Mouse (Mus musculus) embryonic facial prominence, embryonic 12.5 days (tissue): Measurements from ENCODE around the gene Fut11. TPM values are rescaled to one million over a fixed set of nuclear protein-coding genes. Genes with fewer than 3 reads are reported as not detected.

Experiments
- ATAC-seq: fragments of 200-750 bp; cut with Nextera tagmentation; 2 replicates; pipeline ENCODE4 v1.8.0; 2017; ENCODE audit not compliant: insufficient number of reproducible peaks, insufficient read depth, low FRiP score, low TSS enrichment
- H3K27ac ChIP-seq: fragments of 300-500 bp; sonication (generic); 2 replicates; pipeline ENCODE4 v1.5.1; 2016; ENCODE audit warnings: mild to moderate bottlenecking
- H3K27me3 ChIP-seq: fragments of 300-500 bp; sonication (generic); 2 replicates; pipeline ENCODE4 v1.6.1; 2016; ENCODE audit warnings: mild to moderate bottlenecking, moderate library complexity
- H3K36me3 ChIP-seq: fragments of 300-500 bp; sonication (generic); 2 replicates; pipeline ENCODE4 v1.6.1; 2016; ENCODE audit warnings: mild to moderate bottlenecking
- H3K4me1 ChIP-seq: fragments of 300-500 bp; sonication (generic); 2 replicates; pipeline ENCODE4 v1.6.1; 2016
- H3K4me2 ChIP-seq: fragments of 300-500 bp; sonication (generic); replicated peaks from 2 replicates; pipeline ENCODE4 v1.6.1; 2016; ENCODE audit warnings: mild to moderate bottlenecking, moderate library complexity
- H3K4me3 ChIP-seq: fragments of 300-500 bp; sonication (generic); 2 replicates; pipeline ENCODE4 v1.5.1; 2016; ENCODE audit warnings: mild to moderate bottlenecking
- H3K9ac ChIP-seq: fragments of 300-500 bp; sonication (generic); 2 replicates; pipeline ENCODE4 v1.6.1; 2016; ENCODE audit warnings: mild to moderate bottlenecking, moderate library complexity
- H3K9me3 ChIP-seq: fragments of 300-500 bp; sonication (generic); 2 replicates; pipeline ENCODE4 v1.6.1; 2016; ENCODE audit warnings: mild to moderate bottlenecking, moderate library complexity
- WGBS: fragments of 180-500 bp; shearing (Covaris S2); methylation state at CpG from one replicate; pipeline ENCODE4 v1.1.7; 2016; 5-methylcytosine and 5-hydroxymethylcytosine counted together
- polyA plus RNA-seq: library from polyadenylated mRNA; unstranded; fragments of >200 nt; fragmentation: Nextera tagmentation; extraction: Ambion mirVana; gene quantifications from 2 replicates; pipeline ENCODE4 v1.2.1, GENCODE M21; 2016

Fut11 gene
- polyA plus RNA-seq, 1 experiment from 2014 or later, result 29.3 TPM

DNA sequence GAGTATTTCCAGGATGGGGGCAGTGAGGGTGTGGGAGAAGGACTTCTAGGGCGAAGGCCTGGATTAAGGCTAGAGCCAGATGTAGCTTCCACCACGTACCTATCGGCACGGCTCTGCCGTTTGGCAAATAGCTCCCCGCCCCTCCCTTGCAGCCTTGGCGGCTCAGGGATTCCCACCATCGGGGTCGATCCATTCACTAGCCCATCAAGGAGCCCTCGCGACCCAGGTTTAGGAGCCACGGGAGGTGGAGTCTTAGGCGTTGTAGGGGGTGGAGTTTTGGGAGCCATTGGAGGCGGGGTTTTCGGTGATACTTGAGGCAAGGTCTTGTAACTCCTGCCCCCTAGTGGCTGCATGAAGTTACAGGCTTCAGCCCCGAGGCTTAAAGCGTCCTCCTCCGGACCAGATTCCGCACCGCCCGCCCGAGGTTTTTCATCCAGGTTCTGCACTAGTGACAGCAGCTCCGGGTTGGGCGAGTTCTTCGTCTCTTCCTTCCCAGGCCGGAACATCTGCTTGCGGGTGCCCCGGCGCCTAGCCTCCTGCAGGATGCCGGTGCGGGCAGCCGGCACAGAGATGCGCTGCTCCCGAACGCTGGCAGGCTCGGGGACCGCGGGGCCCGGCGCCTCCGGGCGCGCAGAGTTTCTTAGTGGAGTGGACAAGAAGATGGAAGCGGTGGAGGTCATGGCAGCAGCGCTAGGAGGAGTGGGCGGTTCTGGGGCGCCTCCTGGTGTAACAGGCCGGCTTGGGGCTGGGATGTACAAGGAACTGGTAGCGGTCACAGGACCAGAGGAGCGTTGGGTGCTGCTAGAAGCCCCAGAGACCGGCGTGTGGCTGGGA is 33.7 kb upstream of the Fut11 start:
- Histone ChIP-seq H3K27me3 (no peaks in the 10 kb centered on the region), H3K9me3 (no peaks in the 10 kb centered on the region), H3K9ac (peak overlapping the region; percentile 74), H3K4me1 (peaks cover 10% of the 10 kb centered on the region), H3K4me3 (peak overlapping the region; percentile 55), H3K4me2 (peak overlapping the region; percentile 71), H3K27ac (peak overlapping the region; percentile 87), H3K36me3 (no peaks in the 10 kb centered on the region)
- ATAC-seq, result peak; percentile 69
- under 1% methylated on average over 52 of the region's 52 CpGs for WGBS

DNA sequence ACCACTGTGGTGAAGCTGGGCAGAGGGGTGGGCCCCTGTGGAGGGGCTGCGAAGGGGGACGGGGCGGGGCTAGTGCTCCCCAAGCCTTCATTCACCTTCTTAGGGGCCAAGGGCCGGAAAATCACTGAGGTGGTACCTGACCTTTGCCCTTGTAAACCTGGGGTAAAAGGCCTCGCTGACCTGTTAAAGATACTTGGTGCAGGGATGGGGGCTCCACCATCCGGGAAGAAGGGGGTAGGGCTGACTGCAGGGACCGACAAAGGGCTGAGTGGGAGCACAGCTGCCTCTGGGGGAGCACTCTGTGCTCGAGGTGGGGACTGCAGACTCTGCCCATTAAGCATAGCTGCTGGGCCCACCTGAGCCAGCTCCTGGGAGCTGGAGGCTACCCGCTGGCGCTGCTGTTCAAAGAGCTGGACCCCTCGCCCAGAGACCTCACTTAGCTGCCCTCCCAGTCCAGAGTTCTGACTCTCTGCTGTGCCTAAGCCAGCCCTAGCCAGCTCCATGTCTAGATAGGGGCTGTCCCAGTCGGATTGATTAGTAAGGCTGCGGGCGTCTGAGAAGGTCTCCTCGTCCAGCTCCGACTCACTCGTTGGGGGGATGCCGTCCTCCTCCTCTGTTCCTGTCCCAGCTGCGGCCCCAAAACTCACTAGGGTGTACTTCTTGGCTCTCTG is 33.0 kb upstream of the Fut11 start:
- Histone ChIP-seq H3K27me3 (0 out of 2 replicates have a peak, but pooled peaks cover 2% of the 10 kb centered on the region), H3K36me3 (no peaks in the 10 kb centered on the region), H3K27ac (peak overlapping the region; percentile 87), H3K9ac (peak overlapping the region; percentile 74), H3K4me1 (peaks cover 10% of the 10 kb centered on the region), H3K4me3 (peak overlapping the region; percentile 55), H3K9me3 (no peaks in the 10 kb centered on the region), H3K4me2 (peak overlapping the region; percentile 71)
- WGBS, result 12% methylated on average over 19 of the region's 19 CpGs
- ATAC-seq, result peak; percentile 57

DNA sequence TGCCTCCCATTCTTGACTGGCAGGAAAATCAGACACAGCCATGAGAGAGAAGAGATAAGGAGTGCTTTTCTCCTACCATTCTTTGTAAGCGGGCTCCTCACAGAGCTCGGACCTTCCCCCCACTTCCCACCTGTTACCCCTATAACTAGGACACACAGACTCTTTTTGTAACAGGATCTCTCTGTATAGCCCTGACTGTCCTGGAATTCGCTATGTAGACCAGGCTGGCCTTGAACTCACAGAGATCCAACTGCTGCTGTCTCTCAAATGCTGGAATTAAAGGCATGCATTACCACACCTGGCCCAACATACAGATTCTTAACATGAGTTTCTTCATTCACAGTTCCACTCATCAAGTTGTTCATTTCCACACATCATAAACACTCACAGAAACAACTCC is 32.0 kb upstream of the Fut11 start:
- H3K27me3 ChIP-seq, result 0 out of 2 replicates have a peak, but pooled peaks cover 3% of the 10 kb centered on the region
- H3K4me3 ChIP-seq, result 0 out of 2 replicates have a peak overlapping the region, but pooled peaks have one; percentile 0
- no peak for ATAC-seq
- H3K4me2 ChIP-seq, result peak overlapping the region; percentile 71; the same call in 1 of the 2 replicates
- no peaks in the 10 kb centered on the region for H3K36me3 ChIP-seq
- WGBS, result 82% methylated on average over 3 of the region's 3 CpGs
- H3K9ac ChIP-seq, result no peak overlapping the region
- no peaks in the 10 kb centered on the region for H3K9me3 ChIP-seq
- no peak overlapping the region for H3K27ac ChIP-seq
- peaks cover 10% of the 10 kb centered on the region for H3K4me1 ChIP-seq

DNA sequence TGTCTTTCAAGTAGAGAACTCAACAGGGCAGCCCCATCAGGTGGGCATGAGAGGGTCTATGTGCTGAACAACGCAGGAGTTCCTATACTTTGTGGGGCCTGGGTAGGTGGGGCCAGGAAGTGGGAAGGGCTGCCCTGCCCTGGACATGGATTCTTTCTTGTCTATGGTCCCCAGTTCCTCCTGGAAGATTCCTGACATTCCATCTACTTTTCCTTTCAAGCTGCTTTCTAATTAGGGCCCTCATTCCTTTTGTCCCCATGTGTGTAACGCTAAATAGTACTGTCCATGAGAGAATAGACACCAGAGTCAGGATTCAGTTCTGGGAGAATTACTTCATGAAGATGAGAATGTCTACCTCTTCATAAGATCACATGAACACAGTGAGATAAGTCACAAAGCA is 31.2 kb upstream of the Fut11 start:
- H3K4me1 ChIP-seq, result peaks cover 10% of the 10 kb centered on the region
- no peaks in the 10 kb centered on the region for H3K36me3 ChIP-seq
- H3K27me3 ChIP-seq, result 0 out of 2 replicates have a peak, but pooled peaks cover 7% of the 10 kb centered on the region
- no peak for ATAC-seq
- H3K4me3 ChIP-seq, result 0 out of 2 replicates have a peak overlapping the region, but pooled peaks have one; percentile 4
- 60% methylated on average over 2 of the region's 2 CpGs for WGBS
- H3K4me2 ChIP-seq, result no peak overlapping the region
- H3K9me3 ChIP-seq, result no peaks in the 10 kb centered on the region
- no peak overlapping the region; the same call in 1 of the 2 replicates for H3K9ac ChIP-seq
- H3K27ac ChIP-seq, result no peak overlapping the region

DNA sequence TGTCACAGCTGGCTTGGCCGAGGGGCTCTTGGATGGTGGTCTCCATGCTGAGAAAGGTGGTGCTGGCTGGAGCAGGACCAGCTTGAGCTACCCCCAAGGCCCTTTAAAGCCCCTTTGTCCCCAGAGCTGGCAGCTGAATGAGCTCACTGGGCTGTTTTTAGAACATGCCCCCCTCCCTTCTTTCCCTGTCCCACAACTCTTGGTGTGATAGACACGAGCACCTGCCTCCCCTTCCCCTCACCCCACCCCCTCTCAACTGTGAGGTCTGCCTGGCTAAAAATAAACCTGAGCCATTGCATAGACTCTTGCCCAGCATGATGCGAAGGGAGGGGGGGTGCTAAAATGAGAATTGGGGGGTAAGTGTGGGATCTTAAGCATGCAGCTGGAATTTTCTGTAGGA is 30.3 kb upstream of the Fut11 start:
- Histone ChIP-seq H3K9me3 (no peaks in the 10 kb centered on the region), H3K36me3 (no peaks in the 10 kb centered on the region), H3K4me1 (peaks cover 10% of the 10 kb centered on the region), H3K4me2 (no peak overlapping the region), H3K9ac (no peak overlapping the region; the same call in 1 of the 2 replicates), H3K4me3 (0 out of 2 replicates have a peak overlapping the region, but pooled peaks have one; percentile 4), H3K27ac (no peak overlapping the region), H3K27me3 (0 out of 2 replicates have a peak, but pooled peaks cover 7% of the 10 kb centered on the region)
- no peak for ATAC-seq
- 52% methylated on average over 3 of the region's 3 CpGs for WGBS

DNA sequence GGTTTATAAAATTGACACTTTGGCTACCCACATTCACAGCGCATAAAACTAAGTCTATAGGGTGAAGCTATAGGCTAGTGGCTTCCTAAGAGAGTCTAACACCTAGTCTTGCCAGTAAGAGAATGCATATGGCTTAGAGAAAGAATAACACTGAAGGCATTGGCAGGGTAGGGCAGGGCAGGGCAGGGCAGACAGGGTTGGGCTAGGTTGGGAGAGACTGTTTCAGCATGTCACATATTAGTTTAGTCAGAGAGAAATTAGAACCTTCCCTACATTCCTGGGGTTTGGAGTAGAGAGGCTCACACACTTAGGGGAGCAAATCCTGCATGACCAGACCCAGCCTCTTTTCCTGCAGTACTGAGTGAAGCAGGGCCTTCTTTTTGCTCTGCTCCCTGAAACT is 27.3 kb upstream of the Fut11 start:
- no peak overlapping the region for H3K4me2 ChIP-seq
- no peak overlapping the region for H3K27ac ChIP-seq
- no peaks in the 10 kb centered on the region for H3K4me1 ChIP-seq
- H3K9ac ChIP-seq, result no peak overlapping the region
- 53% methylated on average over 1 of the region's 1 CpGs for WGBS
- ATAC-seq, result no peak
- H3K36me3 ChIP-seq, result no peaks in the 10 kb centered on the region
- H3K9me3 ChIP-seq, result no peaks in the 10 kb centered on the region
- H3K4me3 ChIP-seq, result no peak overlapping the region
- H3K27me3 ChIP-seq, result 0 out of 2 replicates have a peak, but pooled peaks cover 7% of the 10 kb centered on the region

DNA sequence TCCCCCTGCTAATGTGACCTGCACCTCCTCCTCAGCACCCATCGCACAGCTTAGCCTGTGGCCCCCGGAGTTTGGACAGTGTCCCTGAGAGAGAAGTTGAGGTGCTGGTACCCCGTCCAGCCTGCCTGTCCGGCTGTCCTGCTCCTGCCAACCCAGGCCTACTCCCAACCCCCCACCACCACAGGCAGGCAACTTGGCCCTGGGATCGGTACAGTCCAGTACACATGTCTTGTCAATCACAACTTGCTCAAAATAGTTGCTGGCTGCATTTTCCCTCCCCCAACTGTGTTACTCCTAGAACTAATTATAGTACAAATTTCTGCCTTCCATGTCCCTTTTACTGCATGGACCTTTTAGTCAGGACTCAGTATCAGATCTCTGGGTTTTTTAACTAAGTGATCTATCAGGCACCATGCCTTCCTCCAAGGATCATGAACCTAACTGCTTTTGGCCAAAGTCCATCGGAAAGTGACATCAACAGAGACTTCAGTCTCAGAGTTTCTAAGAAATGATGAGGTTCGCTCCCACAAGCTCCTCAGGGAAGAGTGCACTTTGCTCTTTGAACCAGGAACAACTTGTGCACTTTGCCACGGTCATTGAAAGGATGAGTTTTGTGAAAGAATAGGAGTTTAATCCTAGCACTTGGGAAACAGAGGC is 26.5 kb upstream of the Fut11 start, which contains the start of gene Synpo2l:
TSS of gene Synpo2l (minus strand) at position 201 of the 657 bp plus-strand sequence.
- Histone ChIP-seq H3K27me3 (0 out of 2 replicates have a peak, but pooled peaks cover 7% of the 10 kb centered on the region), H3K9ac (no peak within 1 kb of the TSS), H3K4me2 (no peak within 1 kb of the TSS), H3K9me3 (no peaks in the 10 kb centered on the region), H3K36me3 (no peaks in the 10 kb centered on the region), H3K4me3 (no peak within 1 kb of the TSS), H3K4me1 (no peaks in the 10 kb centered on the region), H3K27ac (no peak within 1 kb of the TSS)
- 75% methylated on average over 8 of the region's 8 CpGs for WGBS
- ATAC-seq, result no peak

DNA sequence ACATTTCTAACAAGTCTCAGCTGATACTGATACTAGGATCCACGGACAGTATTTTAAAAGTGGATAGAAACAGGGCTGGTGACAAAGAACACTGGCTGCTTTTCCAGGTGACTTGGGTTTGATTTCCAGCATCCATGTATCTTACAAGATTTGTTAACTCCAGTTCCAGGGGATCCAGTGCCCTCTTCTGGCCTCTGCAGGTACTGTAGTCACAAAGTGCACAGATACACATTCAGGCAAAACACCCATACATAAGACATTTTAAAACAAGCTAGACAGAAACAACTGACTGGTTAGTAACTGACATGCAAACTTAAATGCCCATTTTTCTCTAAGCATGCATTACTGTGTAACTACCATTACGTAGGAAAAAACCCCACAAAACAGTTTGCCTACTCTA is 21.8 kb upstream of the Fut11 start:
- 95% methylated on average over 2 of the region's 2 CpGs for WGBS

DNA sequence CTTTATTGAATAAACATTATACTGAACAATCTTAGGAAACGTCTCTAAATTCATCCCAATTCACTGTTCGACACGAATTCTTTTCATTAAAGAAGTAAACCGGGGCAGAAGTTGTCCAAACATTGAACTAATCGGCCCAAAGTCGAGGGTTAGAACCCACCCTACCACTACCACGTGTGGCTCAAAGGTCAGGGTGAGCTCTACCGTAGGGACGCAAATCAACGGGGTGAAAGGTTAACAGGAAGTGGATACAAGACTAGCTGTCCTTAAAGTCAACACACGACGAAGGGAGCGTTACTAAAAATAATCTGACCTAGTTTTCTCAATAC is 21.1 kb upstream of the Fut11 start:
- Histone ChIP-seq H3K27me3 (no peaks in the 10 kb centered on the region), H3K36me3 (peaks cover 29% of the 10 kb centered on the region), H3K27ac (peak overlapping the region; percentile 80), H3K4me1 (peaks cover 10% of the 10 kb centered on the region), H3K9ac (0 out of 2 replicates have a peak overlapping the region, but pooled peaks have one; percentile 44), H3K9me3 (no peaks in the 10 kb centered on the region), H3K4me2 (peak overlapping the region; percentile 68), H3K4me3 (peak overlapping the region; percentile 78)
- ATAC-seq, result 0 out of 2 replicates have a peak, but pooled peaks have one; percentile 55
- 9% methylated on average over 13 of the region's 13 CpGs for WGBS

More for the DNA sequence above, 21.8 kb upstream of the Fut11 start:
- H3K27ac ChIP-seq, result no peak overlapping the region
- H3K4me1 ChIP-seq, result peaks cover 10% of the 10 kb centered on the region
- H3K9ac ChIP-seq, result no peak overlapping the region
- H3K27me3 ChIP-seq, result 0 out of 2 replicates have a peak, but pooled peaks cover 2% of the 10 kb centered on the region
- H3K36me3 ChIP-seq, result peaks cover 22% of the 10 kb centered on the region
- ATAC-seq, result no peak
- no peak overlapping the region for H3K4me3 ChIP-seq
- no peaks in the 10 kb centered on the region for H3K9me3 ChIP-seq
- H3K4me2 ChIP-seq, result peak overlapping the region; percentile 68

DNA sequence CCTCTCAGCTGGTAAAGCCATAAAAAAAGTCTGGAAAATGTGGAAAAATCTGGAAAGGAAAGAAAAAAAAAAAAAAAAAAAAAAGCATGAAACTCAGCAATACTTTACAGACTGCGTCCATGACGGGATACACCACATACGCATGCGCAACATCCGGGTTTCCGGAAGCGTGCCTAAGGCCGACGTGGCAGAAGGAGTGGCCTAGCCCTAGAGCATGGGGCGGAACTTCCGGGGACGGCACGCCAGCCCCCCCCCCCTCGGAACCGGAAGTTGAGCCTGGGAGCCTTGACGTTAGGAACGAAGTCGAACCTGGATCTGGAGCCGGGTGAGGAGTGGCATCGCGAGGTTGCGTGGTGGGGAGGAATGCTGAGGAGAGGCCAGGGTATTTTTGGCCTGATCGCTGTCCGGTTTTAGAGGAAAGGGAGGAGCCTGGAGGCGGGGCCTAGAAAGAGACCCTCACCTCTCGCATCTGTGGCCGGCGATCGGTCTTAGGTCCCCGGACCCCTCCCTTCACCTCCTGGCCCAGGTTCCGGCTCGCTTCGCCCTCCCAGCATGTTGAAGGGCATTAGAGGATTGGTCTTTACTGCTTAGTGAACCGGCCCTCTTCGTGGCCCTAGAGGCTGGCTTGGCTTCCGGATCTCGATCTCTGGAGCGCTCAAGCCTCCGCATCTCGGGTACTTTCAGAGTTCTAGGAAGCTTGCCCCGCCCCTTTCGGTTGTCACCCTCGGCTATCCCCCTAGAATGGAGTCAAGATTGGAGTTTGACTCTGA is 20.5 kb upstream of the Fut11 start, which contains the start of gene Sec24c:
TSS of gene Sec24c (plus strand) at position 245 of the 770 bp plus-strand sequence.
- Histone ChIP-seq H3K4me2 (peak within 1 kb of the TSS; percentile 82), H3K27me3 (no peaks in the 10 kb centered on the region), H3K9ac (peak within 1 kb of the TSS; percentile 81), H3K4me1 (peaks cover 10% of the 10 kb centered on the region), H3K9me3 (no peaks in the 10 kb centered on the region), H3K36me3 (peaks cover 35% of the 10 kb centered on the region), H3K27ac (peak within 1 kb of the TSS; percentile 94), H3K4me3 (peak within 1 kb of the TSS; percentile 78)
- ATAC-seq, result peak; percentile 94
- under 1% methylated on average over 43 of the region's 43 CpGs for WGBS
